Mouse (Mus musculus): ENCODE data around the gene Gm20431. TPM values are rescaled to one million over a fixed set of nuclear protein-coding genes. Genes with fewer than 3 reads are reported as not detected.

Gm20431 gene
- polyA plus RNA-seq, 1 experiment from 2014 or later, result 6.7 TPM

DNA sequence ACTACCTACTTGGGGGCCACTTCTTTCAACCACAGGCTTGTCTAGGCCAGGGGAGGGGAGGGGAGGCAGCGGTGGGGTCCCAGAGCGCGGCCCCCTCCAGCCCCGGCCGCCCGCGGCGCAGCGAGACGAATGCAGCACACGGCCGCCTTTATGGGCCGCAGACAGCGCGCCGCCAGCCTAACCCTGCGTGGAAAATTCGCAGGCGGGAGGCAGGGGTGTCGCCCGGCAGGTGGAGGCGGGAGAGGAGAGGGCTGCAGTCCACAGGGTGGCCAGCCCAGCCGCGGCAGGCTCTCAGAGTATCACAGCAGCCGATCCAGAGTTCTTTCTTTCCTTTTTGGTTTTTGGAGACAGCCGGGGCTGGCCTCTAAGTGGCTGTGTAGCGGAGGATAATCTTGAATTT is 101.9 kb downstream of the Gm20431 start:
- WGBS, result 12% methylated on average over 27 of the region's 27 CpGs
- no peak for DNase-seq (ENCODE audit: low spot score)
- peaks cover 51% of the 10 kb centered on the region for H3K4me1 ChIP-seq (replicated peaks)
- peaks cover 39% of the 10 kb centered on the region for H3K27me3 ChIP-seq (ENCODE audit: insufficient read depth, poor library complexity, severe bottlenecking)
- no peaks in the 10 kb centered on the region for H3K9me3 ChIP-seq
- peak overlapping the region; percentile 40 for H3K4me3 ChIP-seq
- peak overlapping the region; percentile 79 for H3K27ac ChIP-seq
- H3K36me3 ChIP-seq, result no peaks in the 10 kb centered on the region

Other genes starting within 250 kb of the Gm20431 start
- 21.7 and 26.7 TPM in 2 replicates for gene Slc9a8, start 239.8 kb downstream of the Gm20431 start, polyA plus RNA-seq (2016; fragmentation: Nextera tagmentation; extraction: Ambion mirVana)
- 137 TPM in 2 replicates for gene Rnf114, start 168.9 kb downstream of the Gm20431 start, polyA plus RNA-seq (2016; fragmentation: Nextera tagmentation; extraction: Ambion mirVana)
- 20.1 and 25.1 TPM in 2 replicates for gene Spata2, start 168.6 kb downstream of the Gm20431 start, polyA plus RNA-seq (2016; fragmentation: Nextera tagmentation; extraction: Ambion mirVana)
- gene Snai1, start 123.3 kb downstream of the Gm20431 start, polyA plus RNA-seq (2016; fragmentation: Nextera tagmentation; extraction: Ambion mirVana), result 45.3 and 45.5 TPM in 2 replicates
- gene Ube2v1, start 29.4 kb downstream of the Gm20431 start, polyA plus RNA-seq (2016; fragmentation: Nextera tagmentation; extraction: Ambion mirVana), result 385 and 396 TPM in 2 replicates
- gene Cebpb, start 27.4 kb upstream of the Gm20431 start, polyA plus RNA-seq (2016; fragmentation: Nextera tagmentation; extraction: Ambion mirVana), result 1.1 and 1.5 TPM in 2 replicates
- gene Tmem189, start 28.3 kb upstream of the Gm20431 start, polyA plus RNA-seq (2016; fragmentation: Nextera tagmentation; extraction: Ambion mirVana), result 41.2 and 43.8 TPM in 2 replicates